Mouse (Mus musculus): ENCODE results near the gene Gm17482. TPM values are rescaled to one million over a fixed set of nuclear protein-coding genes. Genes with fewer than 3 reads are reported as not detected.

Gm17482 gene
- polyA plus RNA-seq, 1 experiment from 2014 or later = not detected

- H3K36me3 ChIP-seq (ENCODE audit: control insufficient read depth, insufficient read depth, low read length) = no peaks in the 10 kb centered on the region
- peaks cover 3% of the 10 kb centered on the region; the same call in 1 of the 2 replicates for H3K4me1 ChIP-seq (ENCODE audit: control insufficient read depth, insufficient read depth, low read length)
- no peak overlapping the region for H3K9ac ChIP-seq (ENCODE audit: low read length)
- no peaks in the 10 kb centered on the region for H3K27me3 ChIP-seq (ENCODE audit: control insufficient read depth, insufficient read depth, low read length)
- 90% methylated on average over 10 of the region's 10 CpGs for WGBS
- ATAC-seq (ENCODE audit: low FRiP score) (no peak), DNase-seq (ENCODE audit: low spot score, missing footprints) (peak; percentile 73)
- no peak overlapping the region for H3K27ac ChIP-seq (ENCODE audit: low read depth, low read length)
- no peaks in the 10 kb centered on the region for H3K9me3 ChIP-seq (ENCODE audit: control insufficient read depth, low read length)
- no peak overlapping the region for H3K4me2 ChIP-seq
- H3K4me3 ChIP-seq (ENCODE audit: low read depth, low read length) = no peak overlapping the region
These were observed 48.1 kb downstream of the Gm17482 start for GRCm38 (mm10) chr6:115275116-115275815.

DNA sequence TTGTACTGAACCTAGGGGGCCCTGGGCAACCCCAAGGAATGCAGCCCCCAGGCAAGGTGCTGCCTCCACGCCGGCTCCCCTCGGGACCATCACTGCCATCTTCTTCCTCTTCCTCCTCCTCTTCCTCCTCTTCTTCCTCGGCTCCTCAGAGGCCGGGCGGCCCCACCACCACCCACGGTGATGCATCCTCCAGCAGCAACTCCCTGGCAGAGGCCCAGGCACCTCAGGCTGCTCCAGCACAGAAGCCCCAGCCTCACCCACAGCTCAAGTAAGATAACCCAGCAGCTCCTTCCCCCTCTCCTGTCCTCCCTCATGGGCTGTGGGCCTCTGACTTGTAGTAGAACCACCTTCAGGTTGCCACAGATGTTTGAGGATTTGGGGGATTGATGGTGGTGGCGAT lies 50.9 kb downstream of the Gm17482 start:
- WGBS = 81% methylated on average over 8 of the region's 8 CpGs

GRCm38 (mm10) chr6:115279639-115280038 lies 52.5 kb downstream of the Gm17482 start:
- WGBS = 72% methylated on average over 2 of the region's 2 CpGs
- H3K27me3 ChIP-seq (ENCODE audit: control insufficient read depth, insufficient read depth, low read length) = no peaks in the 10 kb centered on the region
- no peak overlapping the region for H3K9ac ChIP-seq (ENCODE audit: low read length)
- ATAC-seq (ENCODE audit: low FRiP score) (no peak), DNase-seq (ENCODE audit: low spot score, missing footprints) (peak; percentile 14)
- H3K4me2 ChIP-seq = no peak overlapping the region
- no peak overlapping the region for H3K4me3 ChIP-seq (ENCODE audit: low read depth, low read length)
- no peaks in the 10 kb centered on the region for H3K4me1 ChIP-seq (ENCODE audit: control insufficient read depth, insufficient read depth, low read length)
- H3K9me3 ChIP-seq (ENCODE audit: control insufficient read depth, low read length) = no peaks in the 10 kb centered on the region
- no peaks in the 10 kb centered on the region for H3K36me3 ChIP-seq (ENCODE audit: control insufficient read depth, insufficient read depth, low read length)
- H3K27ac ChIP-seq (ENCODE audit: low read depth, low read length) = no peak overlapping the region

More for the DNA sequence above, 50.9 kb downstream of the Gm17482 start:
- peak; percentile 35 for DNase-seq (ENCODE audit: low spot score, missing footprints)
- H3K4me2 ChIP-seq = no peak overlapping the region
- no peaks in the 10 kb centered on the region for H3K27me3 ChIP-seq (ENCODE audit: control insufficient read depth, insufficient read depth, low read length)
- H3K4me1 ChIP-seq (ENCODE audit: control insufficient read depth, insufficient read depth, low read length) = no peaks in the 10 kb centered on the region
- H3K9me3 ChIP-seq (ENCODE audit: control insufficient read depth, low read length) = no peaks in the 10 kb centered on the region
- H3K9ac ChIP-seq (ENCODE audit: low read length) = no peak overlapping the region
- no peak overlapping the region for H3K27ac ChIP-seq (ENCODE audit: low read depth, low read length)
- H3K36me3 ChIP-seq (ENCODE audit: control insufficient read depth, insufficient read depth, low read length) = no peaks in the 10 kb centered on the region
- no peak overlapping the region for H3K4me3 ChIP-seq (ENCODE audit: low read depth, low read length)
- ATAC-seq (ENCODE audit: low FRiP score) = no peak

GRCm38 (mm10) chr6:115284153-115284552 lies 57.0 kb downstream of the Gm17482 start:
- Histone ChIP-seq H3K9me3 (ENCODE audit: control insufficient read depth, low read length) (no peaks in the 10 kb centered on the region), H3K4me3 (ENCODE audit: low read depth, low read length) (no peak overlapping the region), H3K4me1 (ENCODE audit: control insufficient read depth, insufficient read depth, low read length) (no peaks in the 10 kb centered on the region), H3K9ac (ENCODE audit: low read length) (no peak overlapping the region), H3K27ac (ENCODE audit: low read depth, low read length) (no peak overlapping the region), H3K4me2 (no peak overlapping the region), H3K27me3 (ENCODE audit: control insufficient read depth, insufficient read depth, low read length) (no peaks in the 10 kb centered on the region), H3K36me3 (ENCODE audit: control insufficient read depth, insufficient read depth, low read length) (no peaks in the 10 kb centered on the region)
- 88% methylated on average over 2 of the region's 2 CpGs for WGBS
- DNase-seq (ENCODE audit: low spot score, missing footprints) (peak; percentile 8), ATAC-seq (ENCODE audit: low FRiP score) (no peak)

GRCm38 (mm10) chr6:115286441-115286840 lies 59.3 kb downstream of the Gm17482 start:
- Histone ChIP-seq H3K36me3 (ENCODE audit: control insufficient read depth, insufficient read depth, low read length) (no peaks in the 10 kb centered on the region), H3K27ac (ENCODE audit: low read depth, low read length) (no peak overlapping the region), H3K27me3 (ENCODE audit: control insufficient read depth, insufficient read depth, low read length) (no peaks in the 10 kb centered on the region), H3K4me1 (ENCODE audit: control insufficient read depth, insufficient read depth, low read length) (no peaks in the 10 kb centered on the region), H3K4me3 (ENCODE audit: low read depth, low read length) (no peak overlapping the region), H3K9me3 (ENCODE audit: control insufficient read depth, low read length) (no peaks in the 10 kb centered on the region), H3K4me2 (no peak overlapping the region), H3K9ac (ENCODE audit: low read length) (no peak overlapping the region)
- DNase-seq (ENCODE audit: low spot score, missing footprints) = no peak
- 85% methylated on average over 6 of the region's 6 CpGs for WGBS
- no peak for ATAC-seq (ENCODE audit: low FRiP score)

DNA sequence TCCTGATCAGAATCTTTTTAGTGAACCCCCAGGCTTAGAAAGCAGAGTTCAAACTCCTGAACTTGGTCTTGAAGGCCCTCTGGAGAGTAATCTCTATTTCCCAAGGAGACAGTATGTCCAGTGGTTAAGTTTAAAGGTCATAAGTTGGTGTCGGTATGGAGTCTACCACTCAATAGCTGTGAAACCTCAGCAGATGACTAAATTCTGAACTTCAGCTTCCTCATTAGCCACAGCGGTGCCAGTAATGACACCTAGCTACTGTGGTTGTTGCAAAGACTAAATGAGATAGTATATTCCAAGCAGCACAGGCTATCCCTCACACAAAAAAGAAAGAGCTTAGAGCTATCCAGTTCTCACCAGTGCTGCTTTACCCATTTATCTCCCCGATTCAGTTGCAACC lies 61.1 kb downstream of the Gm17482 start:
- Histone ChIP-seq H3K9me3 (ENCODE audit: control insufficient read depth, low read length) (no peaks in the 10 kb centered on the region), H3K9ac (ENCODE audit: low read length) (no peak overlapping the region), H3K4me2 (no peak overlapping the region), H3K4me3 (ENCODE audit: low read depth, low read length) (no peak overlapping the region), H3K4me1 (ENCODE audit: control insufficient read depth, insufficient read depth, low read length) (no peaks in the 10 kb centered on the region), H3K36me3 (ENCODE audit: control insufficient read depth, insufficient read depth, low read length) (no peaks in the 10 kb centered on the region), H3K27me3 (ENCODE audit: control insufficient read depth, insufficient read depth, low read length) (no peaks in the 10 kb centered on the region), H3K27ac (ENCODE audit: low read depth, low read length) (no peak overlapping the region)
- 87% methylated on average over 3 of the region's 3 CpGs for WGBS
- DNase-seq (ENCODE audit: low spot score, missing footprints) (peak; percentile 45), ATAC-seq (ENCODE audit: low FRiP score) (no peak)

DNA sequence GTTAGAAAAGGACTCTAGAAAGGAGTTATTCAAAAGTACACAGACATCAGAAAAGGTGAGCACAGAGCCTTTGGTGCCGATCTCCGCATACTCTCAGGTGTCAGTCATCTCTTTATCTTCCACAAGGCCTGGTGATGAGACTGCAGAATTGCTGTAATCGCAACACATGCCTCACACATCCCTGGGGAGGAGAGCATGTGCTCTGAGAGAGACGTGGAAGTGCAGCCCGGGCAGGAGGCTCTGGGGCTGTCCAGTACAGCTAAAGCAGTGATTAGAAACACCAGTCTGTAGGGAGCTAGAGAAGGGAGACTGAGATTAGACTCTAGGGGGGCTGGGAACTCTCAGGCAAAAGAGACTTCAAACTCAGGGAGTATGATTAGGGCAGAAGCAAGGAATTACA lies 63.4 kb downstream of the Gm17482 start:
- Histone ChIP-seq H3K27ac (ENCODE audit: low read depth, low read length) (no peak overlapping the region), H3K27me3 (ENCODE audit: control insufficient read depth, insufficient read depth, low read length) (no peaks in the 10 kb centered on the region), H3K4me2 (no peak overlapping the region), H3K9me3 (ENCODE audit: control insufficient read depth, low read length) (no peaks in the 10 kb centered on the region), H3K4me1 (ENCODE audit: control insufficient read depth, insufficient read depth, low read length) (no peaks in the 10 kb centered on the region), H3K36me3 (ENCODE audit: control insufficient read depth, insufficient read depth, low read length) (no peaks in the 10 kb centered on the region), H3K4me3 (ENCODE audit: low read depth, low read length) (no peak overlapping the region), H3K9ac (ENCODE audit: low read length) (no peak overlapping the region)
- ATAC-seq (ENCODE audit: low FRiP score) = no peak
- 70% methylated on average over 5 of the region's 5 CpGs for WGBS
- no peak for DNase-seq (ENCODE audit: low spot score, missing footprints)

- Histone ChIP-seq H3K27me3 (ENCODE audit: control insufficient read depth, insufficient read depth, low read length) (no peaks in the 10 kb centered on the region), H3K9ac (ENCODE audit: low read length) (no peak overlapping the region), H3K36me3 (ENCODE audit: control insufficient read depth, insufficient read depth, low read length) (no peaks in the 10 kb centered on the region), H3K27ac (ENCODE audit: low read depth, low read length) (no peak overlapping the region), H3K4me2 (no peak overlapping the region), H3K9me3 (ENCODE audit: control insufficient read depth, low read length) (no peaks in the 10 kb centered on the region), H3K4me3 (ENCODE audit: low read depth, low read length) (no peak overlapping the region), H3K4me1 (ENCODE audit: control insufficient read depth, insufficient read depth, low read length) (no peaks in the 10 kb centered on the region)
- peak; percentile 10 for DNase-seq (ENCODE audit: low spot score, missing footprints)
- ATAC-seq (ENCODE audit: low FRiP score) = no peak
- WGBS = 84% methylated on average over 2 of the region's 2 CpGs
These were observed 63.9 kb downstream of the Gm17482 start for GRCm38 (mm10) chr6:115291068-115291467.

DNA sequence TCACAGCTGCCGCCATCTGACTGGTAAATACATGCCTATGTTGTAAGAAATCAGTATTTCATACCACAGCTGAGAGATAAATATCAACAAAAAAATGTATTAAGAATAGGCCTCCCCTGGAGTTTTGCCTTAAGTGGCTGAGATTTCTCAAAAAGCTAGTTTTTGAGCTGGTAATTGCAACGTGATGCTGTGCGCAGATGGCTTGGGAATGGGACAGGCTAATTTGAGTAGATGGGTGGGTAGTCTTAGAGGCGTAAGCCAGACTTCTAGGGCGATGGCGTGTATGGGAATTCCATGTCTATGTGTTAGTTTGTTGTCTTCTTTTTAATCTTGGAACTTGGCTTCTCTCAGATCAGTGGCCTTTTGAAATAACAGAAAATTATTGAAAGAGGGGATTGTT lies 64.7 kb downstream of the Gm17482 start:
- no peak overlapping the region for H3K27ac ChIP-seq (ENCODE audit: low read depth, low read length)
- 95% methylated on average over 6 of the region's 6 CpGs for WGBS
- no peak overlapping the region for H3K4me2 ChIP-seq
- H3K4me1 ChIP-seq (ENCODE audit: control insufficient read depth, insufficient read depth, low read length) = no peaks in the 10 kb centered on the region
- H3K36me3 ChIP-seq (ENCODE audit: control insufficient read depth, insufficient read depth, low read length) = no peaks in the 10 kb centered on the region
- H3K27me3 ChIP-seq (ENCODE audit: control insufficient read depth, insufficient read depth, low read length) = no peaks in the 10 kb centered on the region
- no peak overlapping the region for H3K4me3 ChIP-seq (ENCODE audit: low read depth, low read length)
- no peak for DNase-seq (ENCODE audit: low spot score, missing footprints)
- no peak for ATAC-seq (ENCODE audit: low FRiP score)
- H3K9ac ChIP-seq (ENCODE audit: low read length) = no peak overlapping the region
- H3K9me3 ChIP-seq (ENCODE audit: control insufficient read depth, low read length) = no peaks in the 10 kb centered on the region
